Mouse (Mus musculus) cerebellum, adult 8-10 months (tissue): ENCODE results near the gene Mup19.
"Not testable (repeated sequence)": the region's sequence is repeated elsewhere in the genome, so short reads cannot be mapped to it uniquely, and the experiment has no call there.

Experiments used
- DNase-seq: peaks from one replicate; pipeline ENCODE4 v3.0.0; 2022

The Mup19 gene

GRCm38 (mm10) chr4:61782169-61782568, at the start of gene Mup19:
Gene Mup19 (minus strand): TSS chr4:61782269.
- not testable (repeated sequence) for DNase-seq

GRCm38 (mm10) chr4:61829211-61829610, 47.1 kb upstream of the Mup19 start:
- DNase-seq, result no peak

- DNase-seq, result no peak
These were observed 41.1 kb upstream of the Mup19 start for GRCm38 (mm10) chr4:61823185-61823584.

- not testable (repeated sequence) for DNase-seq
These were observed 40.5 kb upstream of the Mup19 start for GRCm38 (mm10) chr4:61822541-61822940.

GRCm38 (mm10) chr4:61815602-61816001, 33.5 kb upstream of the Mup19 start:
- DNase-seq, result no peak

- no peak for DNase-seq
These were observed 31.4 kb upstream of the Mup19 start for GRCm38 (mm10) chr4:61813435-61813834.

- peak; percentile 3 for DNase-seq
These were observed 29.1 kb upstream of the Mup19 start for GRCm38 (mm10) chr4:61811193-61811592.

- not testable (repeated sequence) for DNase-seq
These were observed 26.9 kb upstream of the Mup19 start for GRCm38 (mm10) chr4:61808926-61809325.

GRCm38 (mm10) chr4:61789699-61790098, 7.6 kb upstream of the Mup19 start:
- not testable (repeated sequence) for DNase-seq

- DNase-seq, result not testable (repeated sequence)
These were observed 2.2 kb upstream of the Mup19 start for GRCm38 (mm10) chr4:61784231-61784630.
